Mouse (Mus musculus) limb, embryonic 14.5 days (tissue): Measurements from ENCODE around the gene Htra3. TPM values are rescaled to one million over a fixed set of nuclear protein-coding genes. Genes with fewer than 3 reads are reported as not detected.

ENCODE experiments used
- ATAC-seq: fragments of 200-750 bp; cut with Nextera tagmentation; 2 replicates; pipeline ENCODE4 v1.8.0; 2017; ENCODE audit warnings: low read depth, moderate number of reproducible peaks, moderate TSS enrichment; ENCODE audit not compliant: low FRiP score
- DNase-seq: peaks from one replicate; pipeline ENCODE4 v3.0.0-alpha.2; 2015; ENCODE audit warnings: low spot score
- H3K27ac ChIP-seq: fragments of 300-500 bp; sonication (generic); replicated peaks from 2 replicates; pipeline ENCODE4 v1.5.1; 2014; ENCODE audit warnings: low read depth, mild to moderate bottlenecking, low read length, moderate library complexity, mixed read lengths
- H3K27me3 ChIP-seq: fragments of 300-500 bp; sonication (generic); 2 replicates; pipeline ENCODE4 v1.6.1; 2014; ENCODE audit warnings: low read length, mixed read lengths; ENCODE audit not compliant: control insufficient read depth, insufficient read depth
- H3K36me3 ChIP-seq: fragments of 300-500 bp; sonication (generic); 2 replicates; pipeline ENCODE4 v1.6.1; 2014; ENCODE audit warnings: mild to moderate bottlenecking, low read length, moderate library complexity, mixed read lengths; ENCODE audit not compliant: control insufficient read depth, insufficient read depth
- H3K4me1 ChIP-seq: fragments of 300-500 bp; sonication (generic); 2 replicates; pipeline ENCODE4 v1.6.1; 2014; ENCODE audit warnings: antibody characterized with exemption, low read length, mixed read lengths; ENCODE audit not compliant: control insufficient read depth, insufficient read depth
- H3K4me2 ChIP-seq: fragments of 300-500 bp; sonication (generic); replicated peaks from 2 replicates; pipeline ENCODE4 v1.6.1; 2014; ENCODE audit warnings: low read depth, mild to moderate bottlenecking, low read length, moderate library complexity; ENCODE audit not compliant: severe bottlenecking
- H3K4me3 ChIP-seq: fragments of 300-500 bp; sonication (generic); replicated peaks from 2 replicates; pipeline ENCODE4 v1.5.1; 2014; ENCODE audit warnings: low read length
- H3K9ac ChIP-seq: fragments of 300-500 bp; sonication (generic); 2 replicates; pipeline ENCODE4 v1.6.1; 2014; ENCODE audit warnings: mild to moderate bottlenecking, low read depth, low read length, moderate library complexity; ENCODE audit not compliant: severe bottlenecking
- H3K9me3 ChIP-seq: fragments of 300-500 bp; sonication (generic); 2 replicates; pipeline ENCODE4 v1.6.1; 2016; ENCODE audit warnings: low read length; ENCODE audit not compliant: control insufficient read depth
- POLR2A ChIP-seq: fragments of 200-500 bp; IDR thresholded peaks from 2 replicates; pipeline ENCODE4 v1.8.0; 2012; ENCODE audit warnings: inconsistent platforms, mild to moderate bottlenecking, moderate library complexity, borderline replicate concordance; ENCODE audit not compliant: insufficient read depth, insufficient read length; ENCODE audit errors: extremely low read depth
- WGBS: fragments of 180-500 bp; shearing (Covaris S2); extraction: QIAGEN DNeasy Blood & Tissue Kit; methylation state at CpG from one replicate; pipeline ENCODE4 v1.1.7; 2014; 5-methylcytosine and 5-hydroxymethylcytosine counted together
- polyA plus RNA-seq, 2 experiments: library from polyadenylated mRNA; depleted of rRNA in 1 of 2; stranded (reverse) in 1 of 2; unstranded in 1 of 2; fragments of >200 nt; fragmentation: Nextera tagmentation in 1 of 2; extraction: Ambion mirVana in 1 of 2; gene quantifications; 2 replicates each; pipeline versions ENCODE4 v1.2.1 to v1.2.3; 2012 to 2014

The Htra3 gene
- polyA plus RNA-seq, 2 experiments: 48.8 to 59.2 TPM

DNA sequence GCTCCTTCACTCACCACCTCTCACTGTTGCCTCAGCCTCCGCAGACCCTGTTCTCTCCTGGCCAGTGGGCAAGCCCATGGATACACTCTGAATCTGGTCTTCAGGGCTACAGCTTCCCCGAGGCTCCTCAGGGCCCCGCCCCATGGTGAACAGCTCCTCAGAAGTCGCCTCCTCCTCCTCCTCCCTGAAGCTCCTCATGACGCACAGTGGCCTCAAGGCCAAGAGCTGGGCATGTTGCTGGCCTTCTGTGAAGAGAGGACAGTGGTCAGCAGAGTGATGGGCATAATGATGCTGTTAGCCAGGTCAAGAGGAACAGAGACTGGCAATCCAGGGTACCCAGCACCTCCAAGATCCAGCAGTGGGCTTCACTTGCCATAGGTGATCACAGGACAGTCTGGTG, 44.3 kb upstream of the Htra3 start:
- Histone ChIP-seq H3K36me3 (no peaks in the 10 kb centered on the region), H3K27ac (no peak overlapping the region), H3K9me3 (no peaks in the 10 kb centered on the region), H3K4me2 (no peak overlapping the region), H3K4me1 (0 out of 2 replicates have a peak, but pooled peaks cover 2% of the 10 kb centered on the region), H3K27me3 (no peaks in the 10 kb centered on the region), H3K4me3 (no peak overlapping the region), H3K9ac (no peak overlapping the region)
- WGBS: 80% methylated on average over 5 of the region's 5 CpGs
- TF ChIP-seq POLR2A: no peak
- no peak for ATAC-seq
- DNase-seq: no peak

GRCm38 (mm10) chr5:35722654-35723053, 43.1 kb upstream of the Htra3 start:
- DNase-seq (no peak), ATAC-seq (no peak)
- Histone ChIP-seq H3K27ac (no peak overlapping the region), H3K9ac (no peak overlapping the region), H3K27me3 (no peaks in the 10 kb centered on the region), H3K4me3 (no peak overlapping the region), H3K4me1 (no peaks in the 10 kb centered on the region), H3K4me2 (no peak overlapping the region), H3K36me3 (no peaks in the 10 kb centered on the region), H3K9me3 (no peaks in the 10 kb centered on the region)
- no peak for TF ChIP-seq POLR2A
- WGBS: 65% methylated on average over 2 of the region's 2 CpGs

- no peak overlapping the region for H3K9ac ChIP-seq
- TF ChIP-seq POLR2A: no peak
- H3K9me3 ChIP-seq: no peaks in the 10 kb centered on the region
- ATAC-seq: no peak
- H3K27ac ChIP-seq: no peak overlapping the region
- H3K4me3 ChIP-seq: no peak overlapping the region
- no peak for DNase-seq
- no peak overlapping the region for H3K4me2 ChIP-seq
- no peaks in the 10 kb centered on the region for H3K27me3 ChIP-seq
- WGBS: 92% methylated on average over 2 of the region's 2 CpGs
- H3K4me1 ChIP-seq: no peaks in the 10 kb centered on the region
- H3K36me3 ChIP-seq: no peaks in the 10 kb centered on the region
Measured at GRCm38 (mm10) chr5:35721933-35722332, 42.4 kb upstream of the Htra3 start.

DNA sequence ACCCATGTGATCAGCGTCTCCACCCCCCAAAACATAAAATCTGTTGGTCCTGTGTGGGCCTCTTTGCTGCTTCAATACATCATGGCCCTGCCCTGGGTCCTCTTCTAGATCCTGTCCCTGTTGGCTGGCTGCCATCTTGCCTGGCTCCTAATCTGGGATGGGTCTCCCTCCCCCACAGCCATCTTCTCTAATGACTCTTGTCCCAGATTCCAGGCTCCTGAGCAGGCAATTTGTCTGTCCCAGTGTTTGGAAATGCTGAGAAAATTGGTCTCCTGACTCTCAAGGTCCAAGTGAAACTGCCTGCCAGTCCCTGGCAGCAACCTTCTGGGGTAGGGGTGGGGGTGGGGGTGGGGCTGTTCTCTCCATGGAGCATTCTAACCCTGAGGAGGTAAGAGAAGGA, 40.3 kb upstream of the Htra3 start:
- no peak for TF ChIP-seq POLR2A
- no peak for DNase-seq
- 90% methylated on average over 1 of the region's 1 CpGs for WGBS
- H3K27ac ChIP-seq: no peak overlapping the region
- H3K4me1 ChIP-seq: no peaks in the 10 kb centered on the region
- no peak overlapping the region for H3K9ac ChIP-seq
- no peaks in the 10 kb centered on the region for H3K36me3 ChIP-seq
- H3K4me2 ChIP-seq: no peak overlapping the region
- H3K4me3 ChIP-seq: no peak overlapping the region
- no peaks in the 10 kb centered on the region for H3K27me3 ChIP-seq
- no peak for ATAC-seq
- H3K9me3 ChIP-seq: no peaks in the 10 kb centered on the region

DNA sequence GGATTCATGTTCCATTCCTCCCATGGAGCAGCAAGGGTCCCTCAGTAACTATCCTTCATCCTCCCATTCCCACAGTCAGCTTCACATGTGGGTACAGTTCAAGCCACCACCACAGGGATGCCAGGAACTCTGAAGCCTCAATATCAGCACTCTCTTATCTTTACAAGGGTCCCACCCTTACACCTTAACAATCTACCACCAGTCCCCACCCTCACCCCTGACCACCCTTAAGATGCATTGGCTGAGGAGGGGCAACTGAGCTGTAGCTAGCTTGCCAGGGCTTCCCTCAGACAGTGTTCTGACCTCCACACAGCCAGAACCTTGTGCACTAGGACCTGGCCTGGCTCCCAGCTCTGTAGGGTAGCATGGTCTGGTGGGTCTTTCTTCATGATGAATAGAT, 39.8 kb upstream of the Htra3 start:
- no peaks in the 10 kb centered on the region for H3K27me3 ChIP-seq
- H3K9ac ChIP-seq: no peak overlapping the region
- H3K9me3 ChIP-seq: no peaks in the 10 kb centered on the region
- no peaks in the 10 kb centered on the region for H3K4me1 ChIP-seq
- H3K4me3 ChIP-seq: no peak overlapping the region
- DNase-seq: no peak
- TF ChIP-seq POLR2A: no peak
- H3K4me2 ChIP-seq: no peak overlapping the region
- H3K36me3 ChIP-seq: no peaks in the 10 kb centered on the region
- H3K27ac ChIP-seq: no peak overlapping the region
- ATAC-seq: no peak

DNA sequence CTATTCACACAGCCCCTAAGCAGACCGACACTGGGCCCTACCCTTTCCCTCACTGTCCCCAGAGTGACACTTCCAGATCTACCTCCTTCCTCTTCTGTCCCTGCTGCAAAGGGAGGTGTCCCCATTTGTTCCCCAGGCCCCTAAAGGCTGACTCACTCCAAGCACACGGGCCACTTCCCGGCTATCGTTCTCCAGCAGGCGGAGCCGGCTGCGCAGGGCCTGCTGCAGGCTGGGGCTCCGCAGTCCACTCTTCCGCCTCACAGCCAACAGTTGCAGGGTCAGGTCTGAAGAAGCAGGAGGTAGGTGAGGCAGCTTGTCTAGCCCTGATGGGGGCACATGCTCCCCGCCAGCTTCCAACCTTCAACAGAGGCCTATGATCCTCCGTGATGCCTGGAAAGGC, 39.2 kb upstream of the Htra3 start:
- H3K4me2 ChIP-seq: no peak overlapping the region
- WGBS: 65% methylated on average over 11 of the region's 11 CpGs

More for the DNA sequence above, 39.2 kb upstream of the Htra3 start:
- Histone ChIP-seq H3K27ac (no peak overlapping the region), H3K36me3 (no peaks in the 10 kb centered on the region), H3K9me3 (no peaks in the 10 kb centered on the region), H3K27me3 (no peaks in the 10 kb centered on the region), H3K4me3 (no peak overlapping the region), H3K4me1 (no peaks in the 10 kb centered on the region), H3K9ac (no peak overlapping the region)
- no peak for ATAC-seq
- TF ChIP-seq POLR2A: no peak
- DNase-seq: no peak
